Mouse (Mus musculus): Measurements from ENCODE around the gene 1810062G17Rik.

GRCm38 (mm10) chr3:36452502-36452901 lies 23.2 kb upstream of the 1810062G17Rik start:
- TF ChIP-seq POLR2A (IDR thresholded peaks at IDR 0.05; ENCODE audit: extremely low read depth, insufficient read depth, low read length): no peak
- TF ChIP-seq CTCF (IDR thresholded peaks at IDR 0.05; ENCODE audit: low read depth, low read length): no peak

Data from liver, adult 2 months (tissue).